Mouse (Mus musculus): ENCODE results near the gene Mlh3. TPM values are rescaled to one million over a fixed set of nuclear protein-coding genes. Genes with fewer than 3 reads are reported as not detected.

Mlh3 gene
- polyA plus RNA-seq, 1 experiment: 0.82 TPM

DNA sequence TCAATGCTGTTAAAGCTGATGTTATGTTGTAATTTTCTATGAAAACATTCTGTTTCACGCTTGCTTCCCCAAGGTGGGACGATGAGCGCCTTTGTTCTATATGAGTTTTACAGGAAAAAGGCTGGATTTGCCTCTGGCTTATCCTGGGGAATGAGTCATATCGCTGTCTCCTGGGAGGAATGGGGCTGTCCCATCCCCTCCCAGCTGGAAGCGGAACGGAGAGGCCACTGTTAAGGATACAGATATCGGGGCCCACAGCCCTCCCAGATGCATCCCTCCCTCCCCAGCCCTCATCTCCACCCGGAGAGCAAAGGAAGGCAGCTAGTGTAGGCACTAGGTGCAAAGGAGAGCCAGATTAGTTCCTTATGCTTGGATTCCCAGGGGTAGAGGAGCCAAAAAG, 84.6 kb downstream of the Mlh3 start:
- H3K4me3 ChIP-seq (ENCODE audit: insufficient read depth, poor library complexity, severe bottlenecking): no peak overlapping the region
- H3K79me2 ChIP-seq (ENCODE audit: control insufficient read depth, insufficient read depth): no peaks in the 10 kb centered on the region
- H3K36me3 ChIP-seq (ENCODE audit: control insufficient read depth, insufficient read depth): no peaks in the 10 kb centered on the region
- H3ac ChIP-seq (ENCODE audit: control insufficient read depth, insufficient read length, low read depth): no peak overlapping the region
- TF ChIP-seq FOSL1 (IDR thresholded peaks at IDR 0.05; ENCODE audit: insufficient read depth, low read length, poor library complexity, severe bottlenecking) (no peak), USF1 (IDR thresholded peaks at IDR 0.05; ENCODE audit: low read depth) (no peak), MYOG (IDR thresholded peaks at IDR 0.05; ENCODE audit: control insufficient read depth, extremely low read depth, insufficient read length) (no peak), MAX (IDR thresholded peaks at IDR 0.05) (no peak), MYOD1 (IDR thresholded peaks at IDR 0.05; ENCODE audit: control insufficient read depth, insufficient read length, low read depth) (no peak), CEBPB (IDR thresholded peaks at IDR 0.05; ENCODE audit: low read depth) (no peak), CTCF (IDR thresholded peaks at IDR 0.05; ENCODE audit: control insufficient read depth, insufficient read depth, insufficient read length) (no peak)
- H3K27me3 ChIP-seq (ENCODE audit: control insufficient read depth, insufficient read depth, insufficient read length): no peaks in the 10 kb centered on the region
- no peaks in the 10 kb centered on the region for H3K79me3 ChIP-seq (ENCODE audit: low read depth)

Small RNA genes within 50 kb of the gene (microRNA-seq; reads per million reads assigned to microRNA genes)
- not detected for gene Mir6938 (ENCODE audit: borderline microRNAs expressed)

Other genes starting within 250 kb of the Mlh3 start
- gene Prox2, start 159.8 kb downstream of the Mlh3 start, polyA plus RNA-seq (2012; fragmentation: generic; extraction: Trizol): 2.0 TPM
- 167 TPM for gene Dlst, start 159.8 kb downstream of the Mlh3 start, polyA plus RNA-seq (2012; fragmentation: generic; extraction: Trizol)
- 0.39 TPM for gene Rps6kl1, start 119.3 kb downstream of the Mlh3 start, polyA plus RNA-seq (2012; fragmentation: generic; extraction: Trizol)
- 49.6 TPM for gene Pgf, start 92.8 kb downstream of the Mlh3 start, polyA plus RNA-seq (2012; fragmentation: generic; extraction: Trizol)
- 294 TPM for gene Eif2b2, start 51.1 kb downstream of the Mlh3 start, polyA plus RNA-seq (2012; fragmentation: generic; extraction: Trizol)
- 17.1 TPM for gene Acyp1, start 17.8 kb upstream of the Mlh3 start, polyA plus RNA-seq (2012; fragmentation: generic; extraction: Trizol)
- 0.75 TPM for gene Zc2hc1c, start 18.0 kb upstream of the Mlh3 start, polyA plus RNA-seq (2012; fragmentation: generic; extraction: Trizol)
- 28.4 TPM for gene Nek9, start 68.8 kb upstream of the Mlh3 start, polyA plus RNA-seq (2012; fragmentation: generic; extraction: Trizol)
- 174 TPM for gene Tmed10, start 104.2 kb upstream of the Mlh3 start, polyA plus RNA-seq (2012; fragmentation: generic; extraction: Trizol)
- 2.7 TPM for gene Fos, start 203.3 kb upstream of the Mlh3 start, polyA plus RNA-seq (2012; fragmentation: generic; extraction: Trizol)